Mouse (Mus musculus): ENCODE data around the gene Kdm4c. TPM values are rescaled to one million over a fixed set of nuclear protein-coding genes. Genes with fewer than 3 reads are reported as not detected.

Kdm4c gene
- 1.2 and 2.9 TPM in 2 replicates for polyA plus RNA-seq (2012; rRNA removed; ENCODE audit: low replicate concordance)

GRCm38 (mm10) chr4:74242176-74242575 lies at the start of gene Kdm4c:
Kdm4c (plus strand) TSS chr4:74242497.

Other genes with a start within 250 kb of the Kdm4c start
- 0.14 and 0.24 TPM in 2 replicates for gene Frmd3, start 229.1 kb upstream of the Kdm4c start, polyA plus RNA-seq (2012; rRNA removed; ENCODE audit: low replicate concordance)

Measured in mammary gland, adult 2 months (tissue).